Mouse (Mus musculus): ENCODE measurements around the gene Alyref2.
A peak's percentile ranks its signal among the peaks of the same experiment; 100 is the strongest.

Alyref2 gene

DNA sequence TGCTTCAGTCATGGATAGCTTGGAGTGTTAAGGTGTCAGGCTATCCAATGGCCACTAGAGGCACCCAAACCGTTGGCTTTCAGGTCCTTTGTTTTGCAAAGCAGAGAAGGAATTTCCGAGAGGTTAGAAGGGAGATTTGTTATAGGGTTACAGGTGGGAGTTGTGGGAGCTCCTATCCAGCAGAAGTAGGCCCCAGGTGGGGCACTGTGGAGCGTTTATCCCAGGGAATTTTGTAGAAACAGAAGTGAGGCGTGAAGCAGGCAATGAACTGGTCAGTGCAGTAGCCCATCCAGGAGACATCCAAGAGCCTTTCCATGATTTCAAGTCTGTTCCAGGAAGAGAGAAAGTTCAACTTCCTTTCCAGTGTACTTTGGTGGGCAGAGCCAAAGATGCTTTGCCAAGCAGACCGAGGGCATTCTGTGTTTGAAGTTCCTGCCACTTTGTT lies 1.6 kb upstream of the Alyref2 start:
- no peak for DNase-seq

DNA sequence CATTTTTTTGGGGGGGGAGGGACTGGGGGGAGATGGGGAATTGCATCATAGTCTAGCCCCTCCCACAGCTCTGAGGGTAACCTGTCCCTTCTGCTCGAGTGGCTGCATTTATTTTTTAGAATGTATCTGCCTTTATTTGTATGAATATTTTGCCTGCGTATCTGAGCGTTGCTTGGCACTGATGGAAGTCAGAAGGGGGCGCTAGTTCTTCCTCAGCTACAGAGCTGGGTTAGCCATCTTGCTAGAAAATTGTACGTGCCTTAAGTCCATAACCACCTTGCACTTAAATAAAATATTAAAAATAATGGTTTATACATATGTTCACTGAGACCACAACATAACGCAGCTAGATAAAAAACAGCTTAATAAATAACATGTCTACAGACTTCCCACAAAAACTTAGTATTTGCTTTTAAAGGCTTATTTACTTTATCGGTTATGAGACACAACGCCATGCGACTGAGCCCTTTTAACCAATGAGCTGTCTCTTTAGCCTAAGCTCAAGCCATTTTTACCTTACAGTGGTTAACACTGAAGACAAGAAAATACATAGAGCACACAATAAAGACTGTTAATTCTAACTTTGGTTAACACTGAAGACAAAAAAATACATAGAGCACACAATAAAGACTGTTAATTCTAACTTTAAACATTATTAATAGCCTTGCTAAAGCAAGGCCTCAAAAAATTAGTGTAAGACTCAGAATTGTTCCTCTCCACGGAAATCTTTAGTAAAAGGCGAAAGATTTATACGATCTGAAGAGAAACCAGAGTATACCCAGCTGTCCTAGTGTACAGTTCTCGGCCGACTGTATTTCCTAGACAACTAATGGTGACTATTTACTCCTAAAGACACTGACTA lies 659 bp upstream of the Alyref2 start:
- DNase-seq, result peak; percentile 70

GRCm38 (mm10) chr1:171503592-171504291 lies 464 bp downstream of the Alyref2 start:
- peak; percentile 68 for DNase-seq

GRCm38 (mm10) chr1:171504586-171504985 lies 1.3 kb downstream of the Alyref2 start:
- DNase-seq, result peak; percentile 29

DNA sequence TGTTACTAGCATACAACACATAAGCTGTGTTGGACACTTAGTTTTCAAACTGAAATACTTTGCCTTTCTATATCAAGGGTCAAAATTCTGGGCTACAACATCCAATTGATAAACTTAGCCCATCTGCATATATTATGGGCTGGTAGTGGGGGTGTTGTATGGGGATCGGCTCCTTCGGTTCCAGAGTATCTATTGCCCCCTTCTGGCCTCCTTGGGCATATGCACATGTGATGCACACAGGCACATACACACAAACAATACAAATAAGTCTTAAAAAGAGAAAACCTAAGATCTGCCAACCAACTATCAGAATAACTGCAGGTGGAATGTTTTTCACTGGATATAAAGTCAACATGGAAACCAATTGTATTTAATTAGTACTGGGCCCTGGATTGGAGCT lies 10.0 kb downstream of the Alyref2 start:
- no peak for DNase-seq

DNA sequence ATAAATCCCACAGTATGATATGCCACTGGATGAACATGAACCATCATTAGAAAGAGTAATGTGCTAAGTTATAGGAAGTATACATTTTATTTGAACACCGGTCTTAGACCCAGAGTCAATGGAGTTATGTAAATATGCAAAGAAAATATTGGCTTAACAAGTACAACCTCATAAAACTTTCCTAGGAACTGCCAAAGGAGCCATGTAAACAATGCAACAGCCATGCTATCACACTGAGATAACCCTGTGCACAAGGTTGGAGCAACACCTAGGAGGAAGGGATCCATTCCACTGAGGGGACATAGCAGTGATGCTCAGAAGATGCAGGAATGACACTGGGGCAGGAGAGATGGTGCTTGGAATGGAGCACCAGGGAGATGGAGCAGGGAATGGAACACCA lies 10.5 kb downstream of the Alyref2 start:
- DNase-seq, result no peak

GRCm38 (mm10) chr1:171515039-171515438 lies 11.8 kb downstream of the Alyref2 start:
- no peak for DNase-seq

- DNase-seq, result no peak
These were observed 12.3 kb downstream of the Alyref2 start for GRCm38 (mm10) chr1:171515557-171515956.

DNA sequence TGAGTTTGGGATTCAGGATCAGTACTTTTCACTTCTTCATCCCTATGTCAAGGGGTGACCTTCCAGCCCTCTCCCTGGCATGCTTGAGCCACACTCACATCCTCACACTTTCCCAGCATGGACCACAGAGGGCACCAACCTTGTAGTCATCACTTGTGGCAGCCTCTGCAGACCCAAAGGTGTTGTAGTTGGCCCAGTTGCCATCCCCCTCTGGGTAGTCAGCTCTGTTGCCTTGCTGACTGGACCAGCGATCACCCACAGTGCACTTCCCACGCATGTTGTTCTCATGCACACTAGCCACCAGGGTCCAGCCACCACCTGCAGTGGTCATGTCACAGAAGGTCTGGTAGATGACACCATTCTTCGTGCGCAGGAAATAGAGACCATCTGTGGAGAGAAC lies 28.1 kb downstream of the Alyref2 start:
- no peak for DNase-seq

DNA sequence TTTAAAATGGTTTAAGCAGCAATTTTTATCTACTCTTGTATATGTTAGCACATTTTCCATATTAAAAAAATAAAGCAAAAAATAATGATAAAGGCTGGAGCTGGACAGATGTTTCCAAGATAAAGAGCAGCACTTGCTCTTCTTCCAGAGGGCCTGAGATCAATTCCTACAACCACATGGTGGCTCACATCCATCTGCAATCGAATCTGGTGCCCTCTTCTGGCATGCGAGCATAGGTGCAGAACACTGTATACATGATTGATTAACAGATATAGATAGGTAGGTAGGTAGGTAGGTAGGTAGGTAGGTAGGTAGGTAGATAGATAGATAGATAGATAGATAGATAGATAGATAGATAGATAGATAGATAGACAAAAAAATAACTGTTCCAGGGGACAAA lies 29.6 kb downstream of the Alyref2 start:
- no peak for DNase-seq

DNA sequence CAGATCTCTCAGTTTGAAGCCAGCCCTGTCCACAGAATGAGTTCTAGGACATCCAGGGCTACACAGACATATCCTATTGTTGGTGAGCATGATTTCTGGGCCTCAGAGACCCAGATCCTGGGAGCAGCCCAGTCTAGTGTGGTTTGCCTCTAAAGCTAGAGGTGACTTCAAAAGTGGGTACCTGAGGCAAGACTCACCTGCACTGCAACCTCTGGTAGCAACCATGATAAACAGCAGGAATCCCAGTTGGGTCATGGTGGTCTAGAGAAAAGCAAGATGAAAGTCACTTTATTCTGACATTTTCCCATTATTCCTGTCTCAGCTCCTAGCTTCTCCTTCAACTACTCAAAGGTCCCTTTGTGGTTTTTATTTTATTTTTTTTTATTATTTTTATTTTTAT lies 31.3 kb downstream of the Alyref2 start:
- DNase-seq, result no peak

- no peak for DNase-seq
These were observed 31.9 kb downstream of the Alyref2 start, which contains the start of gene Itln1 for GRCm38 (mm10) chr1:171535194-171535593. Gene Itln1, minus strand, starts transcription at chr1:171535294.

DNA sequence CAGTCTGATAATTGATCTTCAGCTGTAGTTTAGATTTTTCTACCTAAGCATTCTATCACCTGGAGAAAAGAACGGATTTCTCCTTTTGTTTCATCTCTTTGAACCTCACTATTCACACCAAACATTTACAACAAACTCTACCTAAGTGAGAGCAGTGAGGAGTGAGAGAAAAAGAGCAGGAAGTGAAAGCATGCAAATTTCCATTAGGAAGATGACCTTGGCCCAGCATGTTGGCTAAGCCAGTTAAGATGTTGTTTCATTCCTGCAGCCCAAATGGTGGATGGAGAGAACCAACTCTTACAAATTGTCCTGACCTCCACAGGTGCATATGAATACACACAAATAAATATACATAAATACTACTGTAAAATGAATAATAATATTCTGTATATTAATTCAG lies 37.4 kb downstream of the Alyref2 start:
- DNase-seq, result no peak

GRCm38 (mm10) chr1:171551326-171551725 lies 48.0 kb downstream of the Alyref2 start:
- DNase-seq, result no peak

GRCm38 (mm10) chr1:171552230-171552629 lies 49.0 kb downstream of the Alyref2 start:
- no peak for DNase-seq

GRCm38 (mm10) chr1:171553359-171554341 lies 50.4 kb downstream of the Alyref2 start:
- no peak for DNase-seq

Data from liver (tissue).